Mouse (Mus musculus) neural tube, embryonic 12.5 days (tissue): ENCODE data around the gene Bsdc1. TPM values are rescaled to one million over a fixed set of nuclear protein-coding genes. Genes with fewer than 3 reads are reported as not detected.
A peak's percentile ranks its signal among the peaks of the same experiment; 100 is the strongest.

Experiments used
- ATAC-seq: fragments of 200-750 bp; cut with Nextera tagmentation; 2 replicates; pipeline ENCODE4 v1.8.0; 2017; ENCODE audit warnings: low read depth, mild to moderate bottlenecking, moderate TSS enrichment, moderate library complexity; ENCODE audit not compliant: low FRiP score
- H3K27ac ChIP-seq: fragments of 300-500 bp; sonication (generic); 2 replicates; pipeline ENCODE4 v1.5.1; 2016
- H3K27me3 ChIP-seq: fragments of 300-500 bp; sonication (generic); replicated peaks from 2 replicates; pipeline ENCODE4 v1.6.1; 2016; ENCODE audit warnings: mild to moderate bottlenecking
- H3K36me3 ChIP-seq: fragments of 300-500 bp; sonication (generic); 2 replicates; pipeline ENCODE4 v1.6.1; 2016; ENCODE audit warnings: mild to moderate bottlenecking
- H3K4me1 ChIP-seq: fragments of 300-500 bp; sonication (generic); 2 replicates; pipeline ENCODE4 v1.6.1; 2016
- H3K4me2 ChIP-seq: fragments of 300-500 bp; sonication (generic); replicated peaks from 2 replicates; pipeline ENCODE4 v1.6.1; 2016; ENCODE audit warnings: mild to moderate bottlenecking
- H3K4me3 ChIP-seq: fragments of 300-500 bp; sonication (generic); 2 replicates; pipeline ENCODE4 v1.5.1; 2016
- H3K9ac ChIP-seq: fragments of 300-500 bp; sonication (generic); 2 replicates; pipeline ENCODE4 v1.6.1; 2016; ENCODE audit warnings: mild to moderate bottlenecking
- H3K9me3 ChIP-seq: fragments of 300-500 bp; sonication (generic); 2 replicates; pipeline ENCODE4 v1.6.1; 2016; ENCODE audit warnings: mild to moderate bottlenecking
- WGBS: fragments of 180-500 bp; shearing (Covaris S2); methylation state at CpG from one replicate; pipeline ENCODE4 v1.1.7; 2016; 5-methylcytosine and 5-hydroxymethylcytosine counted together
- polyA plus RNA-seq: library from polyadenylated mRNA; unstranded; fragments of >200 nt; fragmentation: Nextera tagmentation; extraction: Ambion mirVana; gene quantifications from 2 replicates; pipeline ENCODE4 v1.2.1, GENCODE M21; 2016

Bsdc1 gene
- polyA plus RNA-seq, 1 experiment from 2014 or later = 33.1 TPM

DNA sequence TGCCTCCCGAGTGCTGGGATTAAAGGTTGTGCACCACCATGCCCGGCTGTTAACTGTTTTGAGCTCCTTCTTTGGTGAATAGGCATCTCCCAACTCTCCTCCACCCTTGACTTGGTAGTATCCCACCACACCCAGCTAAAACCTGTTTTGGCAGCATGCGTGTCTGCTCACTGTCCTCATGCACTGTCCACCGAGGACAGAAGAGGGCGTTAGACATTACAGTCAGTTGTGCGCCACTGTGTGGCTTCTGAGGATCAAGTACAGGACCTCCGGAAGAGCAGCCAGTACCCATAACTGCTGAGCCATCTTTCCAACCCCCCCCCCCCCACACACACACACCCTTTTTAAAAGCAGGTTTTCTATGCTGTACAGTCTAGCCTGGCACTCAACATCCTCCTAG lies 33.3 kb downstream of the Bsdc1 start:
- Histone ChIP-seq H3K9me3 (no peaks in the 10 kb centered on the region), H3K27me3 (peaks cover 27% of the 10 kb centered on the region), H3K4me1 (peaks cover 26% of the 10 kb centered on the region), H3K27ac (no peak overlapping the region), H3K36me3 (no peaks in the 10 kb centered on the region), H3K4me3 (no peak overlapping the region), H3K9ac (no peak overlapping the region), H3K4me2 (no peak overlapping the region)
- 72% methylated on average over 7 of the region's 7 CpGs for WGBS
- ATAC-seq = no peak

DNA sequence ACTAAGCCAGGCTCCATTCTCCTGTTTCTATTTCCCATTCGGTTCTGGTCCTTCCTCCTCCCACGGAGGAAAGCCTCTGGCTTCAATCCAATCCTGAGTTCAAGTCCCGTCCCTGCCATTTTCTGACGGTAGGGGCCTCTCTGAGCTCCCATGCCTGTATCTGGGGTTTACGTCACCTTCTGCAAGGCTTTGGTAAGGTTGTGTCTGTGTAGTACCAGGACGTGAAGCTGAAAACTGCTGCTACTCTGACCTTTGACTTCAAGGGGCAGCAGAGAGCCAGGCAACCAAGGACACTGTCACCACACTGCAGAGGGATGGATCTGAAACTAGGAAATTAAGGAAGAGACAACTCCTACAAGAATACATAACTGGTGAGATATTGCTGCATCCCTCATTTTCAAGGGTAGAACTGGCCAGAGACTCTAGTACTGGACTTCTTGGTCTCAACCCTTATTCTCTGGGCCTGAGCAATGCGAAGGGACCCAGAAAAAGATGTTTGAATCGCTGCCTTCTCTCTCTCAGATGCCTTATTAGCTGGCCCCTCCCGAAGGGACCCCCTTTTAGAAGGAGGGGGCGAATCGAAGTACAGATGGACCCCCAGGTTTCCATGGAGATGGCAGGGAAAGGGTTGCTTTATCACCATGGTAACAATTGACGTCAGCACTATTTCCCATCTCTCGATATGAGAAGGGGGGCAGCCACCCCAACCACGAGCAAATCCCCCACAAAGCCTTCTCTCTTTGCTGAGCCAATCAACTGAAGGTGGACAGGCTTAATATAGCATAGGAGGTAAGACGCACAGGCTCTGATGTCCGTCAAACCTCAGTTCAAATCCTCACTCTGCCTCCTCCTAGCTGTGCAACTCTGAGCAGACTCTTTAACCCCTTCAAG lies 34.5 kb downstream of the Bsdc1 start:
- 38% methylated on average over 16 of the region's 16 CpGs for WGBS
- no peaks in the 10 kb centered on the region for H3K9me3 ChIP-seq
- H3K4me3 ChIP-seq = no peak overlapping the region
- H3K4me1 ChIP-seq = peaks cover 26% of the 10 kb centered on the region
- no peak for ATAC-seq
- no peak overlapping the region for H3K27ac ChIP-seq
- H3K27me3 ChIP-seq = peaks cover 21% of the 10 kb centered on the region
- no peaks in the 10 kb centered on the region for H3K36me3 ChIP-seq
- H3K9ac ChIP-seq = no peak overlapping the region
- H3K4me2 ChIP-seq = peak overlapping the region; percentile 14; the same call in 1 of the 2 replicates

DNA sequence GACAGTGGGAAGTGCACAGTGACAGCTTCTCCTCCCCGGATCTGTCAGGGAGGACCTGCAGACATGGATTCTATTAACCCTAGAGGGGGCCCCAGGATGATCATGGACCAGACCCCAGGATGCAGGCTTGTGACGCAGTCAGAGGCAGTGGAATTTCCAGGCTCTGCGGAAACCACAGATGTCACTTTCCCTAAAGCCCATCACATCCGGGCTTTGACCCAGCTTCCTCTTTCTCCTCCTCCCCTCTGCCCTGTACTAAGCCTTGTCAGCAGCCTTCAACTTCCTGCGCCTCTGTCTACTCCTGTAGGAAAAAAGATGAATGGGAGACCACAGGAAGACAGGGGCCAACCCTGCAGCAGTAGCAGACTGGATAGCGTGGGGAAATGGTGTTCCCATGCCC lies 35.2 kb downstream of the Bsdc1 start:
- H3K4me2 ChIP-seq = no peak overlapping the region
- peaks cover 19% of the 10 kb centered on the region for H3K4me1 ChIP-seq
- no peak overlapping the region for H3K9ac ChIP-seq
- peaks cover 14% of the 10 kb centered on the region for H3K27me3 ChIP-seq
- ATAC-seq = no peak
- H3K36me3 ChIP-seq = no peaks in the 10 kb centered on the region
- no peak overlapping the region for H3K4me3 ChIP-seq
- H3K9me3 ChIP-seq = no peaks in the 10 kb centered on the region
- H3K27ac ChIP-seq = no peak overlapping the region
- WGBS = 64% methylated on average over 6 of the region's 6 CpGs

DNA sequence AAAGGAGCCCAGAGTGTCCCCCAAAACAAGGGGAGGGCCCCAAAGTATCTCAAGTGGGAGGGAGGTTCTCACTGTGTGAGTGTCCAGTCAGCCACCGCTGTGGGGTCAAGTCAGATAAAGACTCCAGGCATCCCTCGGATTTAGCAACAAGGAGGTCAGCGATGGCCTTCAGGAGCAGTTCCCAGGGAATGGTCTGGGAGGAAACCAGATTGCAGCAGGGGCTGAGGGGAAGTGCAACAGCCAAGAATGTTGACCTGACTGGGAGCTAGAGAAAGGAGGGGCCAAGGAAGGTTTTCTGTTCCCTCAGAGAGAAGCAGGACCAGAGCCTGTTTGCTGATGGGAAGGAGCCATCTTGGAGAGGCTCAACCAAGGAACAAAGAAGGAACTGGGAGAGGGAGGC lies 37.6 kb downstream of the Bsdc1 start:
- Histone ChIP-seq H3K9me3 (no peaks in the 10 kb centered on the region), H3K4me1 (peaks cover 15% of the 10 kb centered on the region), H3K4me3 (no peak overlapping the region), H3K36me3 (no peaks in the 10 kb centered on the region), H3K27me3 (no peaks in the 10 kb centered on the region), H3K4me2 (no peak overlapping the region), H3K27ac (no peak overlapping the region), H3K9ac (no peak overlapping the region)
- 75% methylated on average over 3 of the region's 3 CpGs for WGBS
- ATAC-seq = no peak

DNA sequence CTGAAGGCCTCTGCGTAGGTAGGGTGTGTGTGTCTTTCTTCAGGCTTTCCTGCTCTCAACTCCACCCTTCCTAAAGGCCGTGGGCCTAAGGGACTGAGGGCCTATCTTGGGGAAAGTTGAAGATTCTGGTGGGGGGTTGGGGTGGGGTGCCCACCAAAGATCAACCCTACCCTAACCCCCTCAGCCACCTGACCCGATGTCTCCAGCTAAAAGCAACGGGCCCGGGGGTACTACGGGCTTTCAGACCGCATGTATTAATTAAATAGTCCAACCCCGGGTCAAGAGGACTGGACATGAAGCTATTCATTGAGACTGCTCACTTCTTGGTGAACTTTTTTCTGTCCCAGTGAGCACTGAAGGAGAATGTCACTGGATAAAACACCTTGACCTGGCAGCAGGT lies 38.6 kb downstream of the Bsdc1 start:
- Histone ChIP-seq H3K9me3 (no peaks in the 10 kb centered on the region), H3K9ac (peak overlapping the region; percentile 60; the same call in 1 of the 2 replicates), H3K27me3 (no peaks in the 10 kb centered on the region), H3K4me3 (peak overlapping the region; percentile 52), H3K4me1 (peaks cover 15% of the 10 kb centered on the region), H3K4me2 (peak overlapping the region; percentile 90), H3K27ac (no peak overlapping the region), H3K36me3 (no peaks in the 10 kb centered on the region)
- no peak for ATAC-seq
- 81% methylated on average over 8 of the region's 8 CpGs for WGBS

DNA sequence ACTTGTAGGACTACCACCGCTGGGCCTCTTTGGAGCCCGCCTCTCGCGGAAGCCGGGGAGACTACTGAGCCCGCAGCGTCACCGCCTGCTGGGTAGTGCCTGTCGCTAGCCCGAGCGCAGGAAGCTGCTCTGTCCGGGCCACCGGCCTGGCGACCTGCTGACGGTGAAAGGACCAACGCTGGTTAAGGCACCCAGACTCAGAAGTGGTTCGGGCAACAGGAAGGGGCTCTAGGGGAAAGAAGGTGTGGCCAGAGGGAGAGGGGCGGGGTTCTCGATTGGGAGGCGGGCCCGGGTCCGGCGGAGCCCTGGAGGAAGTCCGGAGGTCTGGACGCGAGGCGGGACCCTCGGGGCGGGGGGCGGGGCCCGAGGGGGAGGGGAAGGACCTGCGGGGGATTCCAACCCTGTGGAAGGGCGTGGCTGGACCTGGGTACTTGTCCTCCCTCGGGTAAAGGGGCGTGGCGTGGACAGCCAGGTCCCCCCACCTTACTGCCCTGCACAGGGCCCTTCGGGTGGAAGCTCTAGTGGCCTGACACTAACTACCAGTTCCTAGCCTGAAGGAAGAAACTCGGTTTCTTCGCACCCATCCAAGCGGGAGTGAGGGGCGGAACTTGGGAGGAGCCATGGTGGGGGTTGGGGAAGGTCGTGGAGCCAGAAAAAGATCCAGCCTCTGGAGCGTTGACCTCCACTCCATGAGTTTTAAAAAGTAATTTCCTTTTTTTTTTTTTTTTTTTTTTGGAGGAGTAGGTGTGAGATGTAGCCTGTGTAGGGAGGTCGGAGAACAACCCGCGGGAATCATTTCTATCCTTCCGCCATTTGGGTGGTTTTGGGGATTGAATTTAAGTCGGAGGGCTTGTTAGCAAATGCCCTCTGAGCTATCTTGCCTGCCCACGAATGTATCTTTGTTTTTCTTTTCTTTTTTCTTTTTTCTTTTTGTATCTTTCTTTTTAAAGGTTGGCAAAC lies 39.5 kb downstream of the Bsdc1 start:
- Histone ChIP-seq H3K4me1 (peaks cover 12% of the 10 kb centered on the region), H3K9ac (peak overlapping the region; percentile 60), H3K36me3 (no peaks in the 10 kb centered on the region), H3K27ac (no peak overlapping the region), H3K27me3 (0 out of 2 replicates have a peak, but pooled peaks cover 3% of the 10 kb centered on the region), H3K4me2 (peak overlapping the region; percentile 90), H3K4me3 (peak overlapping the region; percentile 52), H3K9me3 (no peaks in the 10 kb centered on the region)
- ATAC-seq = peak; percentile 85
- WGBS = 3% methylated on average over 48 of the region's 49 CpGs

DNA sequence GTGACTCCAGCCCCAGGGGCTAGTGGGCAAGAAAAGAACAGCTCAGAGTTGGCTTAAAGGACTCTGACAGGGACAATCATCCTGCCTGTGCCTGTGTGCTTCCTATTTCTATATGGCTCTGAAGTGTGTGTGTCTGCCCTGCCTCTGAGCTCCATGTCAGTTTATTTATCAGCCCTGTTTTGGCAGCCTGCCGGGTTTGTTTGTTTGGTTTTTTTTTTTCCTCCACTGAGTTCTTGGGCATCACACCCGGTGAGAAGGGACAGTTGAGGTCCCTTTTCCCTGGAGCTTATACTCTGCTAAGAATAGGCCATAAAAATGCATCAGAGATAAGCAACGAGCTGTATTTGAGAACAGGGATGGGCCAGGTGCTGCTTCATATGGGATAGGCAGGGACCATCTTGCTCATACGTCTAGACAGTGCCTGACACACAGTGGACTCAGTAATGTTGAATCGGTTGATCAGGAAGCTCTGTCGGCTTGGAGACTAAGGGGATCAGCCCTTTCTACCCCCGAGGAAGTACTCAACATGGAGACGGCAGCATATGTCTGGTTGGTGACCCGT lies 41.0 kb downstream of the Bsdc1 start:
- H3K27ac ChIP-seq = no peak overlapping the region
- H3K4me3 ChIP-seq = no peak overlapping the region
- 76% methylated on average over 9 of the region's 9 CpGs for WGBS
- H3K27me3 ChIP-seq = 0 out of 2 replicates have a peak, but pooled peaks cover 3% of the 10 kb centered on the region
- H3K4me1 ChIP-seq = no peaks in the 10 kb centered on the region
- ATAC-seq = no peak
- no peak overlapping the region for H3K4me2 ChIP-seq
- no peak overlapping the region for H3K9ac ChIP-seq
- no peaks in the 10 kb centered on the region for H3K36me3 ChIP-seq
- H3K9me3 ChIP-seq = no peaks in the 10 kb centered on the region

DNA sequence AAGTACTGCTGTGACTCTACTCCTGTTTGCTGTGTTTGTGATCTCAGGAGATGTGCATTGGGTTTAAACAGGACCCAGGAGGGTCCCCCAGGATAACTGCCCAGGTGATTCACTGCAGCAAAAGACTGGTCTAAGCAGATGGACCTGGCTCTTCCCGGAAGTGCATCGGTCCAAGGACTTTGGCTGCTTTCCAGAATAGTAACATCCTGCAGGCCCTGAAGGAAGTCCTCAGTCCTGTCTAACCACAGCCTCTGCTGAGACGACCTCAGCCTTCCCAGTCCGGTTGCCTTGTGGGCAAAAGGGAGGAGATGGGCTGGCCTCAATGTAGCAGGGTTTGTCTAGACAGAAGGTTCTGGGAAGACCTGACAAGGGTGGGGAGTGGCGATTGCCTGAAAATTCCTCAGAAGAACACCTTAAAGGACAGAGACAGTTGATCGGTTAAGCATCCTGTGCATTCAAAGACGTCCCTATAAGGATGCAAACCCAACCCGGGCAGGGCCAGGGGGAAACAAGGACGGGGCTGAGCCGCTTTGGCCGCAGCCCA lies 41.6 kb downstream of the Bsdc1 start:
- Histone ChIP-seq H3K9me3 (no peaks in the 10 kb centered on the region), H3K9ac (no peak overlapping the region), H3K4me3 (no peak overlapping the region), H3K36me3 (no peaks in the 10 kb centered on the region), H3K4me2 (no peak overlapping the region), H3K4me1 (no peaks in the 10 kb centered on the region), H3K27me3 (0 out of 2 replicates have a peak, but pooled peaks cover 3% of the 10 kb centered on the region), H3K27ac (no peak overlapping the region)
- ATAC-seq = no peak
- 84% methylated on average over 11 of the region's 11 CpGs for WGBS

DNA sequence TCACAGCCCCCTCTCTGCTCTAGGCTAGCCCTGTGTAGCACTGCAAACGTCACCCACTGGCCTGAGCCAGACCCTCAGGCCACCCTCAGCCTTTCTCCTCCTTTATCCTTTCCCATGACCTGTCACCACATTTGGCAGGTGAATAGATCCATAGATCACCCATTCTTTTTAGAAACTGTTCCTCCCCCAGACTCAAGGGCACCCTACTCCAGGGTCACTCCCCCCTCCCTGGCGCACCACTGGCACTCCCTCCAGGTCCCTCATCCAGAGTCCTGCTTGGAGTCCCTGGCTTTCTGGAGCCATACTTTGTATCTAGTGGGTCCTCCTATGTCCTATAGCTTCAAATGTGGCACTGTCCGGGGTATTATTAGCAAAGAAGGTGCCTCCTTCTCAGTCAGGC lies 44.1 kb downstream of the Bsdc1 start:
- Histone ChIP-seq H3K27ac (no peak overlapping the region), H3K4me3 (no peak overlapping the region), H3K4me1 (peaks cover 15% of the 10 kb centered on the region; the same call in 1 of the 2 replicates), H3K9ac (no peak overlapping the region), H3K36me3 (no peaks in the 10 kb centered on the region), H3K4me2 (no peak overlapping the region), H3K27me3 (0 out of 2 replicates have a peak, but pooled peaks cover 3% of the 10 kb centered on the region), H3K9me3 (no peaks in the 10 kb centered on the region)
- 75% methylated on average over 3 of the region's 3 CpGs for WGBS
- no peak for ATAC-seq

DNA sequence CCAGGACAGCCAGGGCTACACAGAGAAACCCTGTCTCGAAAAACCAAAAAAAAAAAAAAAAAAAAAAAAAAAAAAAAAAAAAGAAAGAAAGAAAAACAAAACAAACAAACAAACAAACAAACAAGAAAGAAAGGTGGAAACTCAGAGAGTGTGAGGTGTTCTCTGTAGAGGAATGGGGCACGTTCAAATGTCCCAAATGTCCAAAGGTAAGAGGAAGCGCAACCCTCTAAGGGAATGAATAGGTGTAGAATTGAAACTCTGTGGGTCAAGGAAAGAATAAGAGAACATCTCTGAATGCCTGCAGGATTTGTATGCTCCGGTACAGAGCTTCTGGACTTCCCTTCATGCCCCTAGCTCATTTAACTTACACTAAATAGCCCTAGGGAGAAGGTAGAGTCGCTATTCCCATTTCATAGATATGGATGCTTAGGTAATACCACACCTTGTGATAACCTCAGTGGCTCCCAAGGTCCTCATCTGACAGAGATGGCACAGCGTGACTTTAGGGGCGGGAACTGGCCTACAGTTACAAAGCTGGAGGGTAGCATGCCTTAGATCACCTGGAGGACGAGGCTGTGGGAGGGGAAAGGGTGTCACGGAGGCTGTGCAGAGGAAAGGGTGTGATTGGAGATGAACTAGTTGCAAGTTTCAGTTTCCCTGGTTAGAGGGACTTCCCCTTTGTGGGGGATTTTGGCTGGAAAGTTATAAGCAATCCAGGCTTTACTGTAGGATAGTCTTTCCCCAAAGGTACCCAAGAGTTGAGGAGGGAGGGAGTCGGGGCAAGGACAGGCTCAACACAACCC lies 46.3 kb downstream of the Bsdc1 start:
- Histone ChIP-seq H3K27me3 (0 out of 2 replicates have a peak, but pooled peaks cover 3% of the 10 kb centered on the region), H3K4me3 (no peak overlapping the region), H3K27ac (no peak overlapping the region), H3K4me2 (no peak overlapping the region), H3K36me3 (no peaks in the 10 kb centered on the region), H3K4me1 (peaks cover 36% of the 10 kb centered on the region), H3K9ac (no peak overlapping the region), H3K9me3 (no peaks in the 10 kb centered on the region)
- WGBS = 69% methylated on average over 9 of the region's 10 CpGs
- no peak for ATAC-seq

DNA sequence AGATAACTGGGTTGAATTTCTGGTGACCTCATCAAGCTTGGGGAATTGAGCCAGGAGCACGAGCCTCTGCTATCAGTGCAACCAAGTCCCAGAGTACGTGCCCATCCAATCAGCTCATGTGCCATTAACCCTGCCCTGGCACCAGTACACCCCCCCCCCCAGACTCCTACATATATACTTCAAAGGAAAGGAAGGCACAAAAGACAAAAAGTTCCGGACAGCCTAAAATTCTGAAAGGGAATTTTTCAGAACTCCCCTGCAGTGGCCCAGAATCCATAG lies 46.8 kb downstream of the Bsdc1 start:
- Histone ChIP-seq H3K9me3 (no peaks in the 10 kb centered on the region), H3K4me3 (no peak overlapping the region), H3K4me2 (no peak overlapping the region), H3K36me3 (no peaks in the 10 kb centered on the region), H3K4me1 (peaks cover 42% of the 10 kb centered on the region), H3K27me3 (0 out of 2 replicates have a peak, but pooled peaks cover 3% of the 10 kb centered on the region), H3K9ac (no peak overlapping the region), H3K27ac (no peak overlapping the region)
- no peak for ATAC-seq
- WGBS = 79% methylated on average over 3 of the region's 3 CpGs
